Mouse (Mus musculus): ENCODE results near the gene Dapk3. TPM values are rescaled to one million over a fixed set of nuclear protein-coding genes. Genes with fewer than 3 reads are reported as not detected.

The Dapk3 gene
- polyA plus RNA-seq (2012; rRNA removed): 95.9 and 103 TPM in 2 replicates

- TF ChIP-seq CTCF (IDR thresholded peaks at IDR 0.05; ENCODE audit: borderline replicate concordance, control insufficient read depth, extremely low read depth, insufficient read depth, low read length, poor library complexity): no peak
- peak; percentile 84 for TF ChIP-seq POLR2A (IDR thresholded peaks at IDR 0.05; ENCODE audit: control insufficient read depth, extremely low read depth, insufficient read depth, low read length, poor library complexity)
- Histone ChIP-seq H3K36me3 (ENCODE audit: control insufficient read depth, insufficient read depth, low read length) (peaks cover 49% of the 10 kb centered on the region), H3K27me3 (ENCODE audit: control insufficient read depth, insufficient read depth, low read length) (no peaks in the 10 kb centered on the region), H3K27ac (ENCODE audit: control insufficient read depth, insufficient read depth, low read length) (peak within 1 kb of the TSS; percentile 59), H3K4me3 (ENCODE audit: control insufficient read depth, insufficient read depth, low read length) (peak within 1 kb of the TSS; percentile 84), H3K4me1 (replicated peaks; ENCODE audit: control insufficient read depth, insufficient read depth, low read length) (peaks cover 15% of the 10 kb centered on the region)
- DNase-seq: peak; percentile 92
- 12% methylated on average over 53 of the region's 53 CpGs for WGBS
Measured at GRCm38 (mm10) chr10:81182336-81183333, at the start of gene Dapk3. Gene Dapk3 (plus strand): TSS chr10:81183005.

- 8% methylated on average over 16 of the region's 16 CpGs for WGBS
- H3K27ac ChIP-seq (ENCODE audit: control insufficient read depth, insufficient read depth, low read length): no peak overlapping the region
- H3K27me3 ChIP-seq (ENCODE audit: control insufficient read depth, insufficient read depth, low read length): no peaks in the 10 kb centered on the region; the same call in 1 of the 2 replicates
- H3K4me3 ChIP-seq (ENCODE audit: control insufficient read depth, insufficient read depth, low read length): no peak overlapping the region
- H3K4me1 ChIP-seq (replicated peaks; ENCODE audit: control insufficient read depth, insufficient read depth, low read length): peaks cover 33% of the 10 kb centered on the region
- TF ChIP-seq CTCF (IDR thresholded peaks at IDR 0.05; ENCODE audit: borderline replicate concordance, control insufficient read depth, extremely low read depth, insufficient read depth, low read length, poor library complexity) (no peak), POLR2A (IDR thresholded peaks at IDR 0.05; ENCODE audit: control insufficient read depth, extremely low read depth, insufficient read depth, low read length, poor library complexity) (no peak)
- DNase-seq: peak; percentile 48
- no peaks in the 10 kb centered on the region for H3K36me3 ChIP-seq (ENCODE audit: control insufficient read depth, insufficient read depth, low read length)
Measured at GRCm38 (mm10) chr10:81134181-81134587, 48.6 kb upstream of the Dapk3 start.

- no peak for TF ChIP-seq CTCF (IDR thresholded peaks at IDR 0.05; ENCODE audit: borderline replicate concordance, control insufficient read depth, extremely low read depth, insufficient read depth, low read length, poor library complexity)
- TF ChIP-seq POLR2A (IDR thresholded peaks at IDR 0.05; ENCODE audit: control insufficient read depth, extremely low read depth, insufficient read depth, low read length, poor library complexity): no peak
- WGBS: 4% methylated on average over 41 of the region's 41 CpGs
- DNase-seq: no peak
- no peak within 1 kb of the TSS for H3K27ac ChIP-seq (ENCODE audit: control insufficient read depth, insufficient read depth, low read length)
- peak within 1 kb of the TSS; percentile 84 for H3K4me3 ChIP-seq (ENCODE audit: control insufficient read depth, insufficient read depth, low read length)
- H3K27me3 ChIP-seq (ENCODE audit: control insufficient read depth, insufficient read depth, low read length): no peaks in the 10 kb centered on the region; the same call in 1 of the 2 replicates
- H3K36me3 ChIP-seq (ENCODE audit: control insufficient read depth, insufficient read depth, low read length): no peaks in the 10 kb centered on the region
- peaks cover 36% of the 10 kb centered on the region for H3K4me1 ChIP-seq (replicated peaks; ENCODE audit: control insufficient read depth, insufficient read depth, low read length)
Measured at GRCm38 (mm10) chr10:81134966-81135681, 47.7 kb upstream of the Dapk3 start, which contains the start of gene Zbtb7a. Gene Zbtb7a (plus strand): TSS chr10:81135220.

GRCm38 (mm10) chr10:81135831-81136705 lies 46.7 kb upstream of the Dapk3 start:
- H3K4me3 ChIP-seq (ENCODE audit: control insufficient read depth, insufficient read depth, low read length): peak overlapping the region; percentile 84
- peak; percentile 36; the same call in 1 of the 2 replicates for TF ChIP-seq CTCF (IDR thresholded peaks at IDR 0.05; ENCODE audit: borderline replicate concordance, control insufficient read depth, extremely low read depth, insufficient read depth, low read length, poor library complexity)
- no peak for TF ChIP-seq POLR2A (IDR thresholded peaks at IDR 0.05; ENCODE audit: control insufficient read depth, extremely low read depth, insufficient read depth, low read length, poor library complexity)
- H3K36me3 ChIP-seq (ENCODE audit: control insufficient read depth, insufficient read depth, low read length): no peaks in the 10 kb centered on the region
- WGBS: under 1% methylated on average over 85 of the region's 86 CpGs
- H3K27ac ChIP-seq (ENCODE audit: control insufficient read depth, insufficient read depth, low read length): peak overlapping the region; percentile 71
- H3K4me1 ChIP-seq (replicated peaks; ENCODE audit: control insufficient read depth, insufficient read depth, low read length): peaks cover 45% of the 10 kb centered on the region
- H3K27me3 ChIP-seq (ENCODE audit: control insufficient read depth, insufficient read depth, low read length): no peaks in the 10 kb centered on the region; the same call in 1 of the 2 replicates
- peak; percentile 58 for DNase-seq

- peak; percentile 87 for DNase-seq
- no peak; the same call in 1 of the 2 replicates for TF ChIP-seq POLR2A (IDR thresholded peaks at IDR 0.05; ENCODE audit: control insufficient read depth, extremely low read depth, insufficient read depth, low read length, poor library complexity)
- no peak for TF ChIP-seq CTCF (IDR thresholded peaks at IDR 0.05; ENCODE audit: borderline replicate concordance, control insufficient read depth, extremely low read depth, insufficient read depth, low read length, poor library complexity)
Measured at GRCm38 (mm10) chr10:81136706-81137231, 46.0 kb upstream of the Dapk3 start.

More at GRCm38 (mm10) chr10:81136706-81137231, 46.0 kb upstream of the Dapk3 start:
- peak overlapping the region; percentile 71 for H3K27ac ChIP-seq (ENCODE audit: control insufficient read depth, insufficient read depth, low read length)
- under 1% methylated on average over 46 of the region's 50 CpGs for WGBS
- peaks cover 46% of the 10 kb centered on the region for H3K4me1 ChIP-seq (replicated peaks; ENCODE audit: control insufficient read depth, insufficient read depth, low read length)
- H3K4me3 ChIP-seq (ENCODE audit: control insufficient read depth, insufficient read depth, low read length): peak overlapping the region; percentile 84
- H3K36me3 ChIP-seq (ENCODE audit: control insufficient read depth, insufficient read depth, low read length): no peaks in the 10 kb centered on the region
- H3K27me3 ChIP-seq (ENCODE audit: control insufficient read depth, insufficient read depth, low read length): no peaks in the 10 kb centered on the region; the same call in 1 of the 2 replicates

All from thymus, adult 2 months (tissue).